In the genomic region with DNA sequence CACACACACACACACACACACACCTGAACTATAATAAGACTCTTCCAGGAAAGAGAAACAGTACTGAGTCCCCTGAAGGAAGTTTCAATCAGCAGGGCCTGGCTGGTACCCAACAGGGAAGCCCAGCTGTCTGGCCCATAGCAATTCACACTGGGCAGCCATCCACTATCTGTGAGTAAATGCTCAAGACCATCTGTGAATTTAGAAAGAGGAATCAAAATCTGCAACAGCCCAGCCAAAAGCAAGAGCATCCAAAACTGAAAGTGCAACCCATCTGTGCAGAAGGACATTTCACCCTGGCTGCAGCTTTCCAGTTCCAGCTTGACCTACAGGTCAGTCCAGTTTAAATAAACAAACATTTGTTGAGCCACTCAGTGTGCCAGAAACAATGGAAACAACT, we compare ENCODE assay signal across 9 mouse cellular contexts.
DNase-seq lines count a peak whose midpoint lies in the region; ATAC-seq and TF ChIP-seq lines count a peak whose summit lies in the region.
"Had no signal": no experiment of that assay in that cellular context is flagged by ENCODE, and none has a peak within 500 bp of the region (broad histone marks: within the 10 kb centered on the region; RNA-seq: fewer than 3 reads in every experiment).

No protein-coding gene starts in this region.

- peak; percentile 9 for DNase-seq in embryo, embryonic 10 days (ENCODE audit: low spot score)
- DNase-seq in embryo, embryonic 9.5 days (ENCODE audit: extremely low spot score): no peak
- peak; percentile 41 for DNase-seq in A20 (ENCODE audit: low read depth, low spot score)
- DNase-seq in kidney, adult 9 months: peak; percentile 18
- peak; percentile 31 for DNase-seq in lung, adult 18-20 months

- TF ChIP-seq POLR2A in small intestine, adult 2 months (IDR thresholded peaks at IDR 0.05; ENCODE audit: low read depth, low read length): no peak

- no peak overlapping the region for H3K4me3 ChIP-seq in small intestine, adult 2 months (ENCODE audit: low read depth, low read length)
- H3K4me3 ChIP-seq in midbrain, embryonic 13.5 days (replicated peaks): no peak overlapping the region

- H3K27me3 ChIP-seq in small intestine, adult 2 months (ENCODE audit: control insufficient read depth, insufficient read depth, low read length): no peaks in the 10 kb centered on the region
- H3K27me3 ChIP-seq in midbrain, embryonic 13.5 days: no peaks in the 10 kb centered on the region

- H3K9me3 ChIP-seq in midbrain, embryonic 13.5 days: no peaks in the 10 kb centered on the region

- H3K9ac ChIP-seq in midbrain, embryonic 13.5 days (replicated peaks): no peak overlapping the region

- H3K27ac ChIP-seq in small intestine, adult 2 months (ENCODE audit: insufficient read depth, low read depth, low read length): 0 out of 2 replicates have a peak overlapping the region, but pooled peaks have one; percentile 29
- H3K27ac ChIP-seq in midbrain, embryonic 13.5 days: no peak overlapping the region
- H3K27ac ChIP-seq: kidney, postnatal 0 days had no signal

- no peak for TF ChIP-seq CTCF in small intestine, adult 2 months (IDR thresholded peaks at IDR 0.05; ENCODE audit: extremely low read depth, insufficient read length, insufficient replicate concordance, low read depth, low read length)

- peak; percentile 36; the same call in 1 of the 2 replicates for ATAC-seq in common myeloid progenitor, adult 5-6 weeks (replicated peaks; ENCODE audit: low read depth, poor library complexity, severe bottlenecking)
- no peak for ATAC-seq in midbrain, embryonic 13.5 days

- H3K36me3 ChIP-seq in small intestine, adult 2 months (ENCODE audit: control insufficient read depth, insufficient read depth, low read length): no peaks in the 10 kb centered on the region
- H3K36me3 ChIP-seq in midbrain, embryonic 13.5 days: no peaks in the 10 kb centered on the region

- H3K4me1 ChIP-seq in small intestine, adult 2 months (ENCODE audit: control insufficient read depth, insufficient read depth, insufficient read length, low read length): no peaks in the 10 kb centered on the region
- H3K4me1 ChIP-seq in midbrain, embryonic 13.5 days (replicated peaks): no peaks in the 10 kb centered on the region

- no peak overlapping the region for H3K4me2 ChIP-seq in midbrain, embryonic 13.5 days (replicated peaks)
